Mouse (Mus musculus) embryonic facial prominence, embryonic 10.5 days (tissue): ENCODE data around the gene Tbc1d22b. TPM values are rescaled to one million over a fixed set of nuclear protein-coding genes. Genes with fewer than 3 reads are reported as not detected.

Experiments used
- DNase-seq: peaks from one replicate; pipeline ENCODE4 v3.0.0-alpha.2; 2017; ENCODE audit warnings: low spot score
- H3K27ac ChIP-seq: fragments of 300-500 bp; sonication (generic); replicated peaks from 2 replicates; pipeline ENCODE4 v1.5.1; 2016; ENCODE audit warnings: mild to moderate bottlenecking
- H3K27me3 ChIP-seq: fragments of 300-500 bp; sonication (generic); replicated peaks from 2 replicates; pipeline ENCODE4 v1.6.1; 2016; ENCODE audit warnings: low read depth, mild to moderate bottlenecking; ENCODE audit not compliant: poor library complexity, severe bottlenecking
- H3K36me3 ChIP-seq: fragments of 300-500 bp; sonication (generic); replicated peaks from 2 replicates; pipeline ENCODE4 v1.6.1; 2016; ENCODE audit warnings: mild to moderate bottlenecking, moderate library complexity
- H3K4me1 ChIP-seq: fragments of 300-500 bp; sonication (generic); 2 replicates; pipeline ENCODE4 v1.6.1; 2016
- H3K4me3 ChIP-seq: fragments of 300-500 bp; sonication (generic); 2 replicates; pipeline ENCODE4 v1.5.1; 2016; ENCODE audit warnings: mild to moderate bottlenecking, moderate library complexity
- H3K9me3 ChIP-seq: fragments of 300-500 bp; sonication (generic); 2 replicates; pipeline ENCODE4 v1.6.1; 2016; ENCODE audit warnings: mild to moderate bottlenecking
- WGBS: fragments of 180-500 bp; shearing (Covaris S2); methylation state at CpG from one replicate; pipeline ENCODE4 v1.1.7; 2016; 5-methylcytosine and 5-hydroxymethylcytosine counted together
- polyA plus RNA-seq: library from polyadenylated mRNA; unstranded; fragments of >200 nt; fragmentation: Nextera tagmentation; extraction: Ambion mirVana; gene quantifications from 2 replicates; pipeline ENCODE4 v1.2.1, GENCODE M21; 2016

Gene Tbc1d22b
- polyA plus RNA-seq, 1 experiment from 2014 or later: 19.5 TPM

- Histone ChIP-seq H3K4me1 (peaks cover 12% of the 10 kb centered on the region), H3K4me3 (no peak overlapping the region), H3K27me3 (no peaks in the 10 kb centered on the region), H3K9me3 (0 out of 2 replicates have a peak, but pooled peaks cover 5% of the 10 kb centered on the region), H3K27ac (no peak overlapping the region), H3K36me3 (no peaks in the 10 kb centered on the region)
- WGBS: 91% methylated on average over 5 of the region's 5 CpGs
- DNase-seq: no peak
Observed at GRCm38 (mm10) chr17:29545241-29545640, 4.3 kb upstream of the Tbc1d22b start.

GRCm38 (mm10) chr17:29548494-29548893 is 1.1 kb upstream of the Tbc1d22b start:
- Histone ChIP-seq H3K27ac (no peak overlapping the region), H3K4me1 (peaks cover 23% of the 10 kb centered on the region), H3K4me3 (no peak overlapping the region), H3K9me3 (0 out of 2 replicates have a peak, but pooled peaks cover 5% of the 10 kb centered on the region), H3K36me3 (no peaks in the 10 kb centered on the region), H3K27me3 (no peaks in the 10 kb centered on the region)
- 84% methylated on average over 3 of the region's 3 CpGs for WGBS
- no peak for DNase-seq

GRCm38 (mm10) chr17:29548994-29549393 is 591 bp upstream of the Tbc1d22b start:
- WGBS: 58% methylated on average over 8 of the region's 8 CpGs
- H3K4me3 ChIP-seq: peak overlapping the region; percentile 99
- DNase-seq: no peak
- H3K27me3 ChIP-seq: no peaks in the 10 kb centered on the region
- 0 out of 2 replicates have a peak, but pooled peaks cover 5% of the 10 kb centered on the region for H3K9me3 ChIP-seq
- H3K4me1 ChIP-seq: peaks cover 23% of the 10 kb centered on the region
- no peak overlapping the region for H3K27ac ChIP-seq
- H3K36me3 ChIP-seq: no peaks in the 10 kb centered on the region

- WGBS: 65% methylated on average over 6 of the region's 6 CpGs
- peaks cover 26% of the 10 kb centered on the region for H3K4me1 ChIP-seq
- H3K27ac ChIP-seq: no peak overlapping the region
- no peaks in the 10 kb centered on the region for H3K27me3 ChIP-seq
- no peaks in the 10 kb centered on the region for H3K36me3 ChIP-seq
- no peaks in the 10 kb centered on the region for H3K9me3 ChIP-seq
- H3K4me3 ChIP-seq: peak overlapping the region; percentile 99
- DNase-seq: no peak
Observed at GRCm38 (mm10) chr17:29551019-29551418, 1.4 kb downstream of the Tbc1d22b start.

GRCm38 (mm10) chr17:29552162-29552732 is 2.7 kb downstream of the Tbc1d22b start, which contains the start of gene Tmem217:
Gene Tmem217, minus strand, starts transcription at chr17:29552385.
- Histone ChIP-seq H3K9me3 (no peaks in the 10 kb centered on the region), H3K27me3 (no peaks in the 10 kb centered on the region), H3K4me1 (peaks cover 26% of the 10 kb centered on the region), H3K27ac (no peak within 1 kb of the TSS), H3K36me3 (peaks cover 8% of the 10 kb centered on the region; the same call in 1 of the 2 replicates), H3K4me3 (peak within 1 kb of the TSS; percentile 99; the same call in 1 of the 2 replicates)
- WGBS: 94% methylated on average over 5 of the region's 5 CpGs
- DNase-seq: no peak

- no peak overlapping the region for H3K4me3 ChIP-seq
- no peak for DNase-seq
- peaks cover 24% of the 10 kb centered on the region for H3K4me1 ChIP-seq
- no peak overlapping the region for H3K27ac ChIP-seq
- H3K27me3 ChIP-seq: no peaks in the 10 kb centered on the region
- H3K36me3 ChIP-seq: peaks cover 17% of the 10 kb centered on the region
- H3K9me3 ChIP-seq: no peaks in the 10 kb centered on the region
Observed at GRCm38 (mm10) chr17:29554176-29554575, 4.6 kb downstream of the Tbc1d22b start.

- H3K4me1 ChIP-seq: 0 out of 2 replicates have a peak, but pooled peaks cover 2% of the 10 kb centered on the region
- 96% methylated on average over 10 of the region's 10 CpGs for WGBS
Observed at GRCm38 (mm10) chr17:29556456-29556855, 6.9 kb downstream of the Tbc1d22b start.

GRCm38 (mm10) chr17:29556893-29557292 is 7.3 kb downstream of the Tbc1d22b start:
- no peak overlapping the region for H3K4me3 ChIP-seq

More at GRCm38 (mm10) chr17:29556456-29556855, 6.9 kb downstream of the Tbc1d22b start:
- H3K9me3 ChIP-seq: peaks cover 2% of the 10 kb centered on the region; the same call in 1 of the 2 replicates
- no peak for DNase-seq
- H3K27me3 ChIP-seq: no peaks in the 10 kb centered on the region
- H3K36me3 ChIP-seq: peaks cover 28% of the 10 kb centered on the region
- H3K4me3 ChIP-seq: no peak overlapping the region
- no peak overlapping the region for H3K27ac ChIP-seq

GRCm38 (mm10) chr17:29558476-29558875 is 8.9 kb downstream of the Tbc1d22b start:
- H3K27ac ChIP-seq: no peak overlapping the region
- peaks cover 2% of the 10 kb centered on the region; the same call in 1 of the 2 replicates for H3K9me3 ChIP-seq
- no peak overlapping the region for H3K4me3 ChIP-seq
- 79% methylated on average over 5 of the region's 5 CpGs for WGBS
- H3K36me3 ChIP-seq: peaks cover 34% of the 10 kb centered on the region
- 0 out of 2 replicates have a peak, but pooled peaks cover 2% of the 10 kb centered on the region for H3K4me1 ChIP-seq
- no peaks in the 10 kb centered on the region for H3K27me3 ChIP-seq
- no peak for DNase-seq

More at GRCm38 (mm10) chr17:29556893-29557292, 7.3 kb downstream of the Tbc1d22b start:
- H3K9me3 ChIP-seq: peaks cover 2% of the 10 kb centered on the region; the same call in 1 of the 2 replicates
- no peaks in the 10 kb centered on the region for H3K27me3 ChIP-seq
- no peak overlapping the region for H3K27ac ChIP-seq
- no peak for DNase-seq
- peaks cover 28% of the 10 kb centered on the region for H3K36me3 ChIP-seq
- H3K4me1 ChIP-seq: 0 out of 2 replicates have a peak, but pooled peaks cover 2% of the 10 kb centered on the region
- 92% methylated on average over 7 of the region's 7 CpGs for WGBS

GRCm38 (mm10) chr17:29565521-29565920 is 15.9 kb downstream of the Tbc1d22b start:
- Histone ChIP-seq H3K27ac (no peak overlapping the region), H3K27me3 (no peaks in the 10 kb centered on the region), H3K9me3 (no peaks in the 10 kb centered on the region), H3K4me1 (no peaks in the 10 kb centered on the region), H3K36me3 (peaks cover 69% of the 10 kb centered on the region), H3K4me3 (no peak overlapping the region)
- DNase-seq: no peak
- WGBS: 99% methylated on average over 5 of the region's 5 CpGs

- WGBS: 88% methylated on average over 15 of the region's 15 CpGs
- Histone ChIP-seq H3K4me1 (no peaks in the 10 kb centered on the region), H3K4me3 (no peak overlapping the region), H3K9me3 (no peaks in the 10 kb centered on the region), H3K27me3 (no peaks in the 10 kb centered on the region), H3K36me3 (peaks cover 92% of the 10 kb centered on the region), H3K27ac (no peak overlapping the region)
- DNase-seq: no peak
Observed at GRCm38 (mm10) chr17:29568435-29568834, 18.9 kb downstream of the Tbc1d22b start.

GRCm38 (mm10) chr17:29569831-29570230 is 20.2 kb downstream of the Tbc1d22b start:
- H3K9me3 ChIP-seq: no peaks in the 10 kb centered on the region
- no peak overlapping the region for H3K27ac ChIP-seq
- H3K4me3 ChIP-seq: no peak overlapping the region
- WGBS: 89% methylated on average over 6 of the region's 6 CpGs
- H3K36me3 ChIP-seq: peaks cover 95% of the 10 kb centered on the region
- no peaks in the 10 kb centered on the region for H3K4me1 ChIP-seq
- no peak for DNase-seq
- H3K27me3 ChIP-seq: no peaks in the 10 kb centered on the region

- Histone ChIP-seq H3K27me3 (no peaks in the 10 kb centered on the region), H3K27ac (no peak overlapping the region), H3K4me3 (no peak overlapping the region), H3K9me3 (no peaks in the 10 kb centered on the region), H3K36me3 (peaks cover 89% of the 10 kb centered on the region), H3K4me1 (peaks cover 18% of the 10 kb centered on the region)
- no peak for DNase-seq
- 85% methylated on average over 4 of the region's 4 CpGs for WGBS
Observed at GRCm38 (mm10) chr17:29579579-29580126, 30.1 kb downstream of the Tbc1d22b start.
